Comparison of ENCODE assay signal across 8 mouse cellular contexts in genomic region chr2:157204366-157205218, GRCm38 (mm10). TPM values are rescaled to one million over a fixed set of nuclear protein-coding genes. Genes with fewer than 3 reads are reported as not detected.
DNase-seq lines count a peak whose midpoint lies in the region; ATAC-seq and TF ChIP-seq lines count a peak whose summit lies in the region.

Rbl1 (minus strand) TSS chr2:157204534.

- peaks cover 2% of the 10 kb centered on the region; the same call in 1 of the 2 replicates for H3K9me3 ChIP-seq in erythroblast, embryonic 14.5 days (ENCODE audit: control insufficient read depth, low read length)
- H3K9me3 ChIP-seq in heart, embryonic 13.5 days, result peaks cover 6% of the 10 kb centered on the region; the same call in 1 of the 2 replicates
- H3K9me3 ChIP-seq in liver, embryonic 12.5 days (replicated peaks), result no peaks in the 10 kb centered on the region
- H3K9me3 ChIP-seq in stomach, embryonic 15.5 days, result no peaks in the 10 kb centered on the region

- H3ac ChIP-seq in C2C12 (ENCODE audit: control insufficient read depth, insufficient read length, low read depth), result peak within 1 kb of the TSS; percentile 76

- H3K27ac ChIP-seq in heart, embryonic 13.5 days (replicated peaks), result peak within 1 kb of the TSS; percentile 88
- peak within 1 kb of the TSS; percentile 92 for H3K27ac ChIP-seq in liver, embryonic 12.5 days
- peak within 1 kb of the TSS; percentile 98 for H3K27ac ChIP-seq in stomach, embryonic 15.5 days

- ATAC-seq in heart, embryonic 13.5 days (ENCODE audit: extremely low read depth, insufficient number of reproducible peaks, low FRiP score, low TSS enrichment), result peak; percentile 71
- peak; percentile 82 for ATAC-seq in liver, embryonic 12.5 days
- peak; percentile 86 for ATAC-seq in stomach, embryonic 15.5 days (ENCODE audit: insufficient read depth, low FRiP score, low read depth)

- peaks cover 29% of the 10 kb centered on the region for H3K79me2 ChIP-seq in C2C12 (ENCODE audit: control insufficient read depth, insufficient read depth)

- H3K4me2 ChIP-seq in heart, embryonic 13.5 days, result peak within 1 kb of the TSS; percentile 84
- H3K4me2 ChIP-seq in liver, embryonic 12.5 days, result peak within 1 kb of the TSS; percentile 82
- peak within 1 kb of the TSS; percentile 78 for H3K4me2 ChIP-seq in stomach, embryonic 15.5 days

- H3K27me3 ChIP-seq in C2C12 (ENCODE audit: control insufficient read depth, insufficient read depth, insufficient read length), result no peaks in the 10 kb centered on the region
- H3K27me3 ChIP-seq in erythroblast, embryonic 14.5 days (ENCODE audit: control insufficient read depth), result no peaks in the 10 kb centered on the region
- no peaks in the 10 kb centered on the region for H3K27me3 ChIP-seq in heart, embryonic 13.5 days (replicated peaks)
- H3K27me3 ChIP-seq in liver, embryonic 12.5 days (replicated peaks), result no peaks in the 10 kb centered on the region
- H3K27me3 ChIP-seq in stomach, embryonic 15.5 days (replicated peaks), result no peaks in the 10 kb centered on the region

- peaks cover 14% of the 10 kb centered on the region for H3K79me3 ChIP-seq in C2C12 (ENCODE audit: low read depth)

- no peak for TF ChIP-seq CTCF in C2C12 (IDR thresholded peaks at IDR 0.05; ENCODE audit: control insufficient read depth, insufficient read depth, insufficient read length)
- TF ChIP-seq CTCF in brain, embryonic 14.5 days (IDR thresholded peaks at IDR 0.05; ENCODE audit: borderline replicate concordance, extremely low read depth, insufficient read depth, insufficient read length), result 0 out of 2 replicates have a peak, but pooled peaks have one; percentile 2

- H3K36me3 ChIP-seq in C2C12 (ENCODE audit: control insufficient read depth, insufficient read depth), result peaks cover 12% of the 10 kb centered on the region
- H3K36me3 ChIP-seq in erythroblast, embryonic 14.5 days (ENCODE audit: control insufficient read depth), result peaks cover 40% of the 10 kb centered on the region
- H3K36me3 ChIP-seq in heart, embryonic 13.5 days, result peaks cover 13% of the 10 kb centered on the region
- peaks cover 23% of the 10 kb centered on the region for H3K36me3 ChIP-seq in liver, embryonic 12.5 days
- H3K36me3 ChIP-seq in stomach, embryonic 15.5 days, result no peaks in the 10 kb centered on the region

- DNase-seq in brain, embryonic 14.5 days (ENCODE audit: low read depth), result peak; percentile 98
- DNase-seq in kidney, postnatal 10 days, result peak; percentile 95
- DNase-seq in natural killer cell, adult 2 months (ENCODE audit: low spot score in 2 of 2), result peak; percentile 87 to 91

- H3K4me3 ChIP-seq in C2C12 (ENCODE audit: insufficient read depth, poor library complexity, severe bottlenecking), result peak within 1 kb of the TSS; percentile 57
- peak within 1 kb of the TSS; percentile 98 for H3K4me3 ChIP-seq in erythroblast, embryonic 14.5 days (replicated peaks)
- H3K4me3 ChIP-seq in heart, embryonic 13.5 days, result peak within 1 kb of the TSS; percentile 79
- peak within 1 kb of the TSS; percentile 92 for H3K4me3 ChIP-seq in liver, embryonic 12.5 days
- peak within 1 kb of the TSS; percentile 80 for H3K4me3 ChIP-seq in stomach, embryonic 15.5 days (replicated peaks)

- H3K4me1 ChIP-seq in erythroblast, embryonic 14.5 days (ENCODE audit: control insufficient read depth), result peaks cover 33% of the 10 kb centered on the region
- peaks cover 23% of the 10 kb centered on the region for H3K4me1 ChIP-seq in heart, embryonic 13.5 days
- H3K4me1 ChIP-seq in liver, embryonic 12.5 days, result peaks cover 27% of the 10 kb centered on the region
- peaks cover 3% of the 10 kb centered on the region; the same call in 1 of the 2 replicates for H3K4me1 ChIP-seq in stomach, embryonic 15.5 days

- WGBS in heart, embryonic 13.5 days, result 1% methylated on average over 73 of the region's 73 CpGs
- WGBS in liver, embryonic 12.5 days (ENCODE audit: insufficient replicate concordance), result 1% methylated on average over 72 of the region's 73 CpGs
- WGBS in stomach, embryonic 15.5 days, result 1% methylated on average over 73 of the region's 73 CpGs

- peak; percentile 82 for TF ChIP-seq POLR2A in brain, embryonic 14.5 days (IDR thresholded peaks at IDR 0.05; ENCODE audit: borderline replicate concordance, extremely low read depth, insufficient read depth, insufficient read length, poor library complexity, severe bottlenecking)

- H3K9ac ChIP-seq in heart, embryonic 13.5 days, result peak within 1 kb of the TSS; percentile 90
- peak within 1 kb of the TSS; percentile 95 for H3K9ac ChIP-seq in liver, embryonic 12.5 days
- H3K9ac ChIP-seq in stomach, embryonic 15.5 days, result peak within 1 kb of the TSS; percentile 85

TF ChIP-seq in C2C12, 6 proteins besides CTCF, POLR2A, EP300 and RAD21:
- no peak for TF ChIP-seq USF1 (IDR thresholded peaks at IDR 0.05; ENCODE audit: low read depth)
- no peak for TF ChIP-seq FOSL1 (IDR thresholded peaks at IDR 0.05; ENCODE audit: insufficient read depth, low read length, poor library complexity, severe bottlenecking)
- TF ChIP-seq MAX (IDR thresholded peaks at IDR 0.05), result peak; percentile 72

RNA-seq across cellular contexts. Expression of gene Rbl1, which starts in this region (rescaled TPM):
- 7.7 TPM for polyA plus RNA-seq in C2C12 (2012; fragmentation: generic; extraction: Trizol)
- 12.9 and 15.4 TPM in 2 replicates for polyA plus RNA-seq in brain, embryonic 14.5 days (2012; rRNA removed)
- polyA plus RNA-seq in erythroblast, embryonic 14.5 days (2012), result 0.50 and 0.59 TPM in 2 replicates
- polyA plus RNA-seq in heart, embryonic 13.5 days (2015; fragmentation: Nextera tagmentation; extraction: Ambion mirVana), result 16.4 and 17.0 TPM in 2 replicates
- polyA plus RNA-seq in liver, embryonic 12.5 days (2016; fragmentation: Nextera tagmentation; extraction: Ambion mirVana), result 27.9 and 31.0 TPM in 2 replicates
- 22.3 and 26.6 TPM in 2 replicates for polyA plus RNA-seq in stomach, embryonic 15.5 days (2015; fragmentation: Nextera tagmentation; extraction: Ambion mirVana)

Comparison
In these comparisons a context has a peak if more than half of its experiments do, and no peak if none do; other contexts are left out.
1. Peak in every context shown above with its lines: DNase-seq, ATAC-seq, H3K4me3 ChIP-seq and H3K27ac ChIP-seq.